Mouse (Mus musculus) MEL (cell line): ENCODE results near the gene Mettl1. TPM values are rescaled to one million over a fixed set of nuclear protein-coding genes. Genes with fewer than 3 reads are reported as not detected.

Experiments used
- DNase-seq: peaks from one replicate; pipeline ENCODE4 v3.0.0; 2011; ENCODE audit warnings: low read depth, low spot score
- H3K27ac ChIP-seq: 2 replicates; pipeline ENCODE4 v1.5.1; 2012; ENCODE audit warnings: low read depth, mild to moderate bottlenecking, control low read depth, low read length, moderate library complexity; ENCODE audit not compliant: control insufficient read depth
- H3K27me3 ChIP-seq, 2 experiments: fragments of 150-350 bp in 1 of 2; sonication (generic) in 1 of 2; 2 replicates each; pipeline ENCODE4 v1.6.1; 2012; ENCODE audit warnings: low read length in 2 of 2, mild to moderate bottlenecking in 2 of 2, improper control_type of control experiment in 1 of 2, moderate library complexity in 1 of 2; ENCODE audit not compliant: insufficient read depth in 2 of 2, control insufficient read depth in 1 of 2
- H3K36me3 ChIP-seq, 2 experiments: 2 replicates each; pipeline ENCODE4 v1.6.1; 2012 to 2014; ENCODE audit warnings: low read length in 2 of 2, improper control_type of control experiment in 1 of 2, inconsistent platforms in 1 of 2, mild to moderate bottlenecking in 1 of 2; ENCODE audit not compliant: insufficient read depth in 2 of 2, control insufficient read depth in 1 of 2
- H3K4me1 ChIP-seq, 2 experiments: fragments of 150-350 bp in 1 of 2; sonication (generic) in 1 of 2; 2 replicates each; pipeline ENCODE4 v1.6.1; 2012; ENCODE audit warnings: low read length in 2 of 2, improper control_type of control experiment in 1 of 2, mild to moderate bottlenecking in 1 of 2; ENCODE audit not compliant: insufficient read depth in 2 of 2, control insufficient read depth in 1 of 2
- H3K4me3 ChIP-seq, 2 experiments: fragments of 150-350 bp in 1 of 2; sonication (generic) in 1 of 2; 2 replicates each; pipeline ENCODE4 v1.5.1; 2012; ENCODE audit warnings: low read depth in 2 of 2, low read length in 2 of 2, mild to moderate bottlenecking in 2 of 2, moderate library complexity in 2 of 2, control low read depth in 1 of 2, improper control_type of control experiment in 1 of 2; ENCODE audit not compliant: control insufficient read depth in 1 of 2, insufficient read depth in 1 of 2
- H3K79me2 ChIP-seq: 2 replicates; pipeline ENCODE4 v1.6.1; 2012; ENCODE audit warnings: mild to moderate bottlenecking, low read length, moderate library complexity; ENCODE audit not compliant: control insufficient read depth, poor library complexity, insufficient read depth
- H3K9ac ChIP-seq: 2 replicates; pipeline ENCODE4 v1.6.1; 2012; ENCODE audit warnings: low read depth, mild to moderate bottlenecking, control low read depth, low read length, moderate library complexity; ENCODE audit not compliant: control insufficient read depth, poor library complexity, severe bottlenecking
- H3K9me3 ChIP-seq: fragments of 150-350 bp; sonication (generic); replicated peaks from 2 replicates; pipeline ENCODE4 v1.6.1; 2012; ENCODE audit warnings: mild to moderate bottlenecking, low read length, improper control_type of control experiment, moderate library complexity; ENCODE audit not compliant: insufficient read depth
- BHLHE40 ChIP-seq: IDR thresholded peaks from 2 replicates; pipeline ENCODE4 v1.6.1; 2012; ENCODE audit warnings: low read depth, mild to moderate bottlenecking, inconsistent platforms, low read length, improper control_type of control experiment, borderline replicate concordance
- CHD1 ChIP-seq: IDR thresholded peaks from 2 replicates; pipeline ENCODE4 v1.6.1; 2012; ENCODE audit warnings: low read depth, mild to moderate bottlenecking, inconsistent platforms, low read length, improper control_type of control experiment
- CTCF ChIP-seq, 3 experiments: IDR thresholded peaks in 2 of 3; conservative IDR thresholded peaks in 1 of 3; 2 replicates each; pipeline ENCODE4 v1.5.1; 2011 to 2012; ENCODE audit warnings: low read length in 3 of 3, low read depth in 2 of 3, mild to moderate bottlenecking in 2 of 3, improper control_type of control experiment in 1 of 3, inconsistent platforms in 1 of 3, mixed read lengths in 1 of 3, moderate library complexity in 1 of 3; ENCODE audit not compliant: control insufficient read depth in 1 of 3, insufficient read depth in 1 of 3, poor library complexity in 1 of 3, severe bottlenecking in 1 of 3
- ELF1 ChIP-seq: IDR thresholded peaks from 2 replicates; pipeline ENCODE4 v1.6.1; 2014; ENCODE audit warnings: low read depth, mild to moderate bottlenecking, inconsistent platforms, low read length, improper control_type of control experiment, moderate library complexity
- EP300 ChIP-seq, 2 experiments: IDR thresholded peaks; 2 replicates each; pipeline ENCODE4 v1.6.1; 2011; ENCODE audit warnings: improper control_type of control experiment in 2 of 2, low read length in 2 of 2, low read depth in 1 of 2, mild to moderate bottlenecking in 1 of 2
- ETS1 ChIP-seq: IDR thresholded peaks from 2 replicates; pipeline ENCODE4 v1.6.1; 2012; ENCODE audit warnings: low read depth, mild to moderate bottlenecking, inconsistent platforms, low read length, improper control_type of control experiment, moderate library complexity
- HCFC1 ChIP-seq: IDR thresholded peaks from 2 replicates; pipeline ENCODE4 v1.6.1; 2012; ENCODE audit warnings: low read depth, mild to moderate bottlenecking, inconsistent platforms, low read length, improper control_type of control experiment, moderate library complexity
- JUND ChIP-seq: IDR thresholded peaks from 2 replicates; pipeline ENCODE4 v1.6.1; 2011; ENCODE audit warnings: low read depth, mild to moderate bottlenecking, improper control_type of control experiment, low read length
- KAT2A ChIP-seq: conservative IDR thresholded peaks from 2 replicates; pipeline ENCODE4 v1.6.1; 2012; ENCODE audit warnings: low read depth, low read length, improper control_type of control experiment, inconsistent platforms
- MYC ChIP-seq: IDR thresholded peaks from 2 replicates; pipeline ENCODE4 v1.6.1; 2011; ENCODE audit warnings: low read depth, mild to moderate bottlenecking, low read length, improper control_type of control experiment, moderate library complexity
- NELFE ChIP-seq: IDR thresholded peaks from 2 replicates; pipeline ENCODE4 v1.6.1; 2011; ENCODE audit warnings: low read depth, low read length, improper control_type of control experiment
- NRF1 ChIP-seq: IDR thresholded peaks from 2 replicates; pipeline ENCODE4 v1.6.1; 2014; ENCODE audit warnings: low read depth, mild to moderate bottlenecking, inconsistent platforms, low read length, improper control_type of control experiment, moderate library complexity; ENCODE audit not compliant: poor library complexity, insufficient read depth, severe bottlenecking
- POLR2AphosphoS2 ChIP-seq: IDR thresholded peaks from 2 replicates; pipeline ENCODE4 v1.6.1; 2011; ENCODE audit warnings: low read length, improper control_type of control experiment
- RCOR1 ChIP-seq: IDR thresholded peaks from 2 replicates; pipeline ENCODE4 v1.6.1; 2012; ENCODE audit warnings: low read depth, mild to moderate bottlenecking, inconsistent platforms, low read length, improper control_type of control experiment
- SMC3 ChIP-seq: IDR thresholded peaks from 2 replicates; pipeline ENCODE4 v1.6.1; 2011; ENCODE audit warnings: low read depth, low read length, improper control_type of control experiment
- TAL1 ChIP-seq: IDR thresholded peaks from 2 replicates; pipeline ENCODE4 v1.6.1; 2012; ENCODE audit warnings: mild to moderate bottlenecking, inconsistent platforms, low read length, moderate library complexity, mixed read lengths
- TBP ChIP-seq: IDR thresholded peaks from 2 replicates; pipeline ENCODE4 v1.8.0; 2011; ENCODE audit warnings: low read depth, low read length, improper control_type of control experiment
- TCF12 ChIP-seq: IDR thresholded peaks from 2 replicates; pipeline ENCODE4 v1.6.1; 2014; ENCODE audit warnings: low read depth, mild to moderate bottlenecking, inconsistent platforms, low read length, improper control_type of control experiment, moderate library complexity
- UBTF ChIP-seq: IDR thresholded peaks from 2 replicates; pipeline ENCODE4 v1.6.1; 2012; ENCODE audit warnings: low read depth, mild to moderate bottlenecking, inconsistent platforms, low read length, improper control_type of control experiment, moderate library complexity, borderline replicate concordance; ENCODE audit not compliant: insufficient read depth
- USF2 ChIP-seq, 2 experiments: IDR thresholded peaks; 2 replicates each; pipeline ENCODE4 v1.6.1; 2011 to 2012; ENCODE audit warnings: improper control_type of control experiment in 2 of 2, low read length in 2 of 2, borderline replicate concordance in 1 of 2, inconsistent platforms in 1 of 2, low read depth in 1 of 2, mild to moderate bottlenecking in 1 of 2; ENCODE audit not compliant: insufficient read depth in 1 of 2
- ZC3H11A ChIP-seq: IDR thresholded peaks from 2 replicates; pipeline ENCODE4 v1.6.1; 2012; ENCODE audit warnings: low read depth, mild to moderate bottlenecking, inconsistent platforms, low read length, improper control_type of control experiment
- ZKSCAN1 ChIP-seq: IDR thresholded peaks from 2 replicates; pipeline ENCODE4 v1.6.1; 2012; ENCODE audit warnings: low read depth, mild to moderate bottlenecking, inconsistent platforms, low read length, improper control_type of control experiment, moderate library complexity
- ZNF384 ChIP-seq: IDR thresholded peaks from 2 replicates; pipeline ENCODE4 v1.6.1; 2012; ENCODE audit warnings: low read depth, mild to moderate bottlenecking, inconsistent platforms, low read length, improper control_type of control experiment
- polyA plus RNA-seq, 2 experiments: library from polyadenylated mRNA; stranded (reverse) in 1 of 2; unstranded in 1 of 2; fragments of >175 nt in 1 of 2; fragments of >200 nt in 1 of 2; gene quantifications; 2 replicates each; pipeline versions ENCODE4 v1.2.1 to v1.2.4; 2012; ENCODE audit warnings: low replicate concordance in 2 of 2, low read depth in 1 of 2; ENCODE audit not compliant: insufficient read length in 2 of 2, insufficient read depth in 1 of 2, missing spikeins in 1 of 2
- total RNA-seq: library from RNA; depleted of rRNA; stranded (reverse); fragments of 300-350 nt; gene quantifications from 2 replicates; pipeline ENCODE4 v1.2.3, GENCODE M21; 2012

The Mettl1 gene
- total and polyA plus RNA-seq, 3 experiments = 35.3 to 67.3 TPM; not detected in 1

GRCm38 (mm10) chr10:127043187-127043586, 2.0 kb downstream of the Mettl1 start:
- Histone ChIP-seq H3K27me3 (no peaks in the 10 kb centered on the region), H3K9ac (no peak overlapping the region), H3K9me3 (no peaks in the 10 kb centered on the region), H3K4me3 (no peak overlapping the region), H3K79me2 (peaks cover 4% of the 10 kb centered on the region; the same call in 1 of the 2 replicates)
- TF ChIP-seq RCOR1 = no peak
- TF ChIP-seq TCF12 = no peak
- no peak for TF ChIP-seq USF2 (IDR thresholded peaks at IDR 0.05; ENCODE audit: borderline replicate concordance in 1 of 2, insufficient read depth in 1 of 2, low read depth in 1 of 2, low read length in 2 of 2)
- no peak for TF ChIP-seq ETS1
- TF ChIP-seq UBTF = no peak
- no peak for TF ChIP-seq ZKSCAN1
- TF ChIP-seq KAT2A = no peak
- no peak for TF ChIP-seq ZNF384
- TF ChIP-seq HCFC1 = no peak
- no peak for TF ChIP-seq CTCF (IDR thresholded peaks at IDR 0.05 in 2 of 3, conservative IDR thresholded peaks at IDR 0.05 in 1 of 3; ENCODE audit: control insufficient read depth in 1 of 3, insufficient read depth in 1 of 3, low read depth in 2 of 3, low read length in 3 of 3, poor library complexity in 1 of 3, severe bottlenecking in 1 of 3)
- no peak for TF ChIP-seq TBP
- no peak for TF ChIP-seq NRF1
- TF ChIP-seq NELFE = no peak
- no peak for TF ChIP-seq TAL1
- no peak for TF ChIP-seq EP300 (IDR thresholded peaks at IDR 0.05; ENCODE audit: low read depth in 1 of 2, low read length in 2 of 2)
- TF ChIP-seq ZC3H11A = no peak
- TF ChIP-seq, all 39 proteins: peak for 0
- no peak overlapping the region for H3K27ac ChIP-seq
- no peaks in the 10 kb centered on the region; a peak in 1 of 4 replicates for H3K36me3 ChIP-seq
- DNase-seq = no peak
- H3K4me1 ChIP-seq = no peaks in the 10 kb centered on the region

- no peak within 1 kb of the TSS for H3K9ac ChIP-seq
- no peaks in the 10 kb centered on the region for H3K27me3 ChIP-seq
These were observed 6.7 kb downstream of the Mettl1 start, which contains the start of gene Cyp27b1 for GRCm38 (mm10) chr10:127047954-127048353. Gene Cyp27b1 (plus strand): TSS chr10:127048250.

More at GRCm38 (mm10) chr10:127047954-127048353, 6.7 kb downstream of the Mettl1 start, which contains the start of gene Cyp27b1:
- no peak for DNase-seq
- peaks cover 2 to 5% of the 10 kb centered on the region in 2 experiments for H3K4me1 ChIP-seq
- no peaks in the 10 kb centered on the region for H3K79me2 ChIP-seq
- H3K4me3 ChIP-seq = no peak within 1 kb of the TSS
- TF ChIP-seq JUND (no peak), SMC3 (no peak), BHLHE40 (no peak), ELF1 (no peak), CHD1 (no peak), POLR2AphosphoS2 (0 out of 2 replicates have a peak, but pooled peaks have one; percentile 32), MYC (no peak)
- peaks cover 0 to 5% of the 10 kb centered on the region in 2 experiments; a peak in 2 of 4 replicates for H3K36me3 ChIP-seq
- no peaks in the 10 kb centered on the region for H3K9me3 ChIP-seq
- no peak within 1 kb of the TSS for H3K27ac ChIP-seq
